In the genomic region with DNA sequence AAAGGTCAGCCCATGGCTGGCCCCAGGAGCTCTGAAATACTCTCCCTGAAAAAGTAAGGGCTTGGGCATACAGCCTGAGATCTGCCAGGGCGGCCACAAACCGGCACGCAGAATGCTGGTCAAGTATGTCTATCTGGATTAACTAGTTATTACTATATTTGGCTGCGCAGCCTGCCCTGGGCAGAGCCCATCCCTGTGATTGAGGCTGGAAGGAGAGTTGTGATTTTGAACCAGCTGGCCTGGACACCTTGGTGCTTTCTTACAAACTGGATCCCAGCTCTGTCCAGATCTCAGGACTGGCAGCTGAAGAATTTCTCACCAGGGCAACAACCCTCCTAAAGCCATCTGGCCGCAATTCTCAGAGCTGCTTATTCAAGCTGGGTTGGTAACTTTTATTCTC, we compare ENCODE assay signal across 16 mouse cellular contexts. TPM values are rescaled to one million over a fixed set of nuclear protein-coding genes. Genes with fewer than 3 reads are reported as not detected.
DNase-seq lines count a peak whose midpoint lies in the region; ATAC-seq and TF ChIP-seq lines count a peak whose summit lies in the region.
"Had no signal": no experiment of that assay in that cellular context is flagged by ENCODE, and none has a peak within 500 bp of the region (broad histone marks: within the 10 kb centered on the region; RNA-seq: fewer than 3 reads in every experiment).

No protein-coding gene starts in this region.

- ATAC-seq in limb, embryonic 11.5 days (ENCODE audit: insufficient number of reproducible peaks, low FRiP score, low TSS enrichment, low read depth): no peak
- ATAC-seq in stomach, postnatal 0 days (ENCODE audit: low FRiP score, low TSS enrichment): no peak

- no peak overlapping the region for H3K4me3 ChIP-seq in limb, embryonic 11.5 days (ENCODE audit: low read depth, low read length)
- no peak overlapping the region for H3K4me3 ChIP-seq in limb, embryonic 10.5 days
- H3K4me3 ChIP-seq in stomach, postnatal 0 days (ENCODE audit: low read depth, low read length): no peak overlapping the region
- H3K4me3 ChIP-seq: erythroblast, embryonic 14.5 days; kidney, embryonic 15.5 days; lung, embryonic 15.5 days; megakaryocyte, embryonic 14.5 days had no signal

- peak; percentile 68 for DNase-seq in gastrocnemius, adult 18-20 months (ENCODE audit: low spot score)
- DNase-seq in gastrocnemius, postnatal 4 days (ENCODE audit: low spot score in 2 of 2): no peak
- DNase-seq in limb, embryonic 11.5 days (ENCODE audit: low spot score): no peak
- DNase-seq in limb, embryonic 10.5 days (ENCODE audit: low spot score): no peak
- peak; percentile 74 for DNase-seq in gastrocnemius, postnatal 25 days
- no peak for DNase-seq in stomach, postnatal 0 days (ENCODE audit: low spot score)
- no peak for DNase-seq in kidney, postnatal 36 days
- DNase-seq: cerebellum, adult 11-12 months; thymus, adult 2 months had no signal

- no peak overlapping the region for H3K4me2 ChIP-seq in limb, embryonic 11.5 days (ENCODE audit: low read depth, severe bottlenecking)
- H3K4me2 ChIP-seq in stomach, postnatal 0 days (replicated peaks; ENCODE audit: low read depth): no peak overlapping the region
- H3K4me2 ChIP-seq: kidney, embryonic 15.5 days; liver, embryonic 11.5 days; lung, embryonic 15.5 days had no signal

- H3K27me3 ChIP-seq in limb, embryonic 11.5 days (ENCODE audit: control insufficient read depth, insufficient read depth, low read length): no peaks in the 10 kb centered on the region
- no peaks in the 10 kb centered on the region for H3K27me3 ChIP-seq in limb, embryonic 10.5 days (ENCODE audit: low read depth, poor library complexity, severe bottlenecking)
- H3K27me3 ChIP-seq in stomach, postnatal 0 days (ENCODE audit: control insufficient read depth, insufficient read depth, low read length): no peaks in the 10 kb centered on the region
- H3K27me3 ChIP-seq: kidney, embryonic 15.5 days; lung, embryonic 15.5 days had no signal

- WGBS in limb, embryonic 11.5 days: 82% methylated on average over 5 of the region's 5 CpGs
- WGBS in limb, embryonic 10.5 days: 87% methylated on average over 5 of the region's 5 CpGs
- 75% methylated on average over 5 of the region's 5 CpGs for WGBS in stomach, postnatal 0 days

- H3K4me1 ChIP-seq in limb, embryonic 11.5 days (ENCODE audit: control insufficient read depth, insufficient read depth, low read length): peaks cover 18% of the 10 kb centered on the region
- H3K4me1 ChIP-seq in limb, embryonic 10.5 days: peaks cover 47% of the 10 kb centered on the region
- 0 out of 2 replicates have a peak, but pooled peaks cover 2% of the 10 kb centered on the region for H3K4me1 ChIP-seq in stomach, postnatal 0 days (replicated peaks; ENCODE audit: control insufficient read depth, insufficient read depth)

- no peaks in the 10 kb centered on the region for H3K36me3 ChIP-seq in limb, embryonic 11.5 days (ENCODE audit: control insufficient read depth, insufficient read depth, low read length)
- H3K36me3 ChIP-seq in limb, embryonic 10.5 days: no peaks in the 10 kb centered on the region
- no peaks in the 10 kb centered on the region for H3K36me3 ChIP-seq in stomach, postnatal 0 days (ENCODE audit: control insufficient read depth, insufficient read depth, low read length)
- H3K36me3 ChIP-seq: kidney, embryonic 15.5 days; lung, embryonic 15.5 days had no signal

- no peak for TF ChIP-seq CTCF in stomach, postnatal 0 days (IDR thresholded peaks at IDR 0.05; ENCODE audit: low read depth)

- H3K27ac ChIP-seq in limb, embryonic 11.5 days (replicated peaks; ENCODE audit: low read depth, low read length): 0 out of 2 replicates have a peak overlapping the region, but pooled peaks have one; percentile 30
- H3K27ac ChIP-seq in limb, embryonic 10.5 days: no peak overlapping the region
- H3K27ac ChIP-seq in stomach, postnatal 0 days (replicated peaks): peak overlapping the region; percentile 56
- H3K27ac ChIP-seq: kidney, embryonic 15.5 days; lung, embryonic 15.5 days had no signal

- no peaks in the 10 kb centered on the region for H3K9me3 ChIP-seq in limb, embryonic 11.5 days (ENCODE audit: control insufficient read depth, low read length)
- H3K9me3 ChIP-seq in limb, embryonic 10.5 days (replicated peaks): no peaks in the 10 kb centered on the region
- H3K9me3 ChIP-seq in stomach, postnatal 0 days (ENCODE audit: control insufficient read depth, low read length): no peaks in the 10 kb centered on the region
- H3K9me3 ChIP-seq: kidney, embryonic 15.5 days; lung, embryonic 15.5 days; megakaryocyte, embryonic 14.5 days had no signal

- H3K9ac ChIP-seq in limb, embryonic 11.5 days (ENCODE audit: low read length): no peak overlapping the region
- H3K9ac ChIP-seq in stomach, postnatal 0 days (ENCODE audit: low read length): no peak overlapping the region
- H3K9ac ChIP-seq: kidney, embryonic 15.5 days; lung, embryonic 15.5 days had no signal

- no peak for TF ChIP-seq EP300 in stomach, postnatal 0 days (optimal IDR thresholded peaks at IDR 0.05)

RNA-seq across cellular contexts. Expression of a gene that starts 14.3 kb away (rescaled TPM):
- total RNA-seq in gastrocnemius, adult 18-20 months (2021): 10 to 100 TPM; 13.8 to 14.4 TPM
- 10 to 100 TPM; 24.6 to 25.9 TPM for total RNA-seq in gastrocnemius, postnatal 4 days (2021)
- 52.6 and 55.0 TPM in 2 replicates for polyA plus RNA-seq in limb, embryonic 11.5 days (2014; fragmentation: Nextera tagmentation; extraction: Ambion mirVana)
- 62.1 and 64.2 TPM in 2 replicates for polyA plus RNA-seq in limb, embryonic 10.5 days (2016; fragmentation: Nextera tagmentation; extraction: Ambion mirVana)
- total RNA-seq in gastrocnemius, postnatal 25 days (2021): 10 to 100 TPM; 10.5 to 11.7 TPM
- 28.5 and 30.9 TPM in 2 replicates for polyA plus RNA-seq in stomach, postnatal 0 days (2015; fragmentation: Nextera tagmentation; extraction: Ambion mirVana)

RNA-seq across cellular contexts. Expression of a gene that starts 14.5 kb away (rescaled TPM):
- 1 to 10 TPM; 7.9 to 9.1 TPM for total RNA-seq in gastrocnemius, adult 18-20 months (2021)
- 10 to 100 TPM; 16.7 to 17.2 TPM for total RNA-seq in gastrocnemius, postnatal 4 days (2021)
- polyA plus RNA-seq in limb, embryonic 11.5 days (2014; fragmentation: Nextera tagmentation; extraction: Ambion mirVana): 28.7 and 29.0 TPM in 2 replicates
- 28.7 and 30.4 TPM in 2 replicates for polyA plus RNA-seq in limb, embryonic 10.5 days (2016; fragmentation: Nextera tagmentation; extraction: Ambion mirVana)
- total RNA-seq in gastrocnemius, postnatal 25 days (2021): 1 to 10 TPM; 6.4 to 7.1 TPM
- polyA plus RNA-seq in stomach, postnatal 0 days (2015; fragmentation: Nextera tagmentation; extraction: Ambion mirVana): 11.7 and 12.5 TPM in 2 replicates

RNA-seq across cellular contexts. Expression of a gene that starts 19.8 kb away (rescaled TPM):
- not detected for total RNA-seq in gastrocnemius, adult 18-20 months (2021)
- total RNA-seq in gastrocnemius, postnatal 4 days (2021): under 1 TPM in 1 of 2 experiments, not detected in 1; 0.10 TPM
- 0.35 and 0.44 TPM in 2 replicates for polyA plus RNA-seq in limb, embryonic 11.5 days (2014; fragmentation: Nextera tagmentation; extraction: Ambion mirVana)
- polyA plus RNA-seq in limb, embryonic 10.5 days (2016; fragmentation: Nextera tagmentation; extraction: Ambion mirVana): 0.73 and 0.95 TPM in 2 replicates
- total RNA-seq in gastrocnemius, postnatal 25 days (2021): not detected
- polyA plus RNA-seq in stomach, postnatal 0 days (2015; fragmentation: Nextera tagmentation; extraction: Ambion mirVana): 4.3 and 4.9 TPM in 2 replicates
- total RNA-seq: left cerebral cortex, postnatal 10 days had no signal
- polyA plus RNA-seq: erythroblast, embryonic 14.5 days had no signal

RNA-seq across cellular contexts. Expression of a gene that starts 26.6 kb away (rescaled TPM):
- total RNA-seq in gastrocnemius, adult 18-20 months (2021): under 1 TPM in 1 of 2 experiments, not detected in 1; 0.39 TPM
- 1 to 10 TPM; 1.2 to 1.5 TPM for total RNA-seq in gastrocnemius, postnatal 4 days (2021)
- polyA plus RNA-seq in limb, embryonic 11.5 days (2014; fragmentation: Nextera tagmentation; extraction: Ambion mirVana): 6.7 and 7.3 TPM in 2 replicates
- 6.5 and 8.4 TPM in 2 replicates for polyA plus RNA-seq in limb, embryonic 10.5 days (2016; fragmentation: Nextera tagmentation; extraction: Ambion mirVana)
- total RNA-seq in gastrocnemius, postnatal 25 days (2021): not detected
- polyA plus RNA-seq in stomach, postnatal 0 days (2015; fragmentation: Nextera tagmentation; extraction: Ambion mirVana): 1.3 and 1.5 TPM in 2 replicates

RNA-seq across cellular contexts. Expression of a gene that starts 35.6 kb away (rescaled TPM):
- total RNA-seq in gastrocnemius, adult 18-20 months (2021): not detected
- total RNA-seq in gastrocnemius, postnatal 4 days (2021): not detected
- polyA plus RNA-seq in limb, embryonic 11.5 days (2014; fragmentation: Nextera tagmentation; extraction: Ambion mirVana): 0.20 TPM in 1 of 2 replicates, not detected in the other
- polyA plus RNA-seq in limb, embryonic 10.5 days (2016; fragmentation: Nextera tagmentation; extraction: Ambion mirVana): not detected in 2 replicates
- total RNA-seq in gastrocnemius, postnatal 25 days (2021): not detected
- 0.57 and 0.81 TPM in 2 replicates for polyA plus RNA-seq in stomach, postnatal 0 days (2015; fragmentation: Nextera tagmentation; extraction: Ambion mirVana)
- total RNA-seq: adrenal gland, postnatal 4 days; left cerebral cortex, postnatal 10 days had no signal
- polyA plus RNA-seq: erythroblast, embryonic 14.5 days; liver, embryonic 11.5 days had no signal

Comparison
In these comparisons a context has a peak if more than half of its experiments do, and no peak if none do; other contexts are left out.
1. DNase-seq: peak in gastrocnemius, adult 18-20 months (single experiment) and gastrocnemius, postnatal 25 days (single experiment); none in gastrocnemius, postnatal 4 days (0 of 2), limb, embryonic 11.5 days (single experiment), limb, embryonic 10.5 days (single experiment), stomach, postnatal 0 days (single experiment) and kidney, postnatal 36 days (0 of 2).